Mouse (Mus musculus): ENCODE measurements at regions not wholly inside any gene's neighbourhood (a gene's known extent, or its start where the extent isn't known, plus 50 kb on each side); places are given as distances from the start of the nearest gene placed in this dataset.

DNA sequence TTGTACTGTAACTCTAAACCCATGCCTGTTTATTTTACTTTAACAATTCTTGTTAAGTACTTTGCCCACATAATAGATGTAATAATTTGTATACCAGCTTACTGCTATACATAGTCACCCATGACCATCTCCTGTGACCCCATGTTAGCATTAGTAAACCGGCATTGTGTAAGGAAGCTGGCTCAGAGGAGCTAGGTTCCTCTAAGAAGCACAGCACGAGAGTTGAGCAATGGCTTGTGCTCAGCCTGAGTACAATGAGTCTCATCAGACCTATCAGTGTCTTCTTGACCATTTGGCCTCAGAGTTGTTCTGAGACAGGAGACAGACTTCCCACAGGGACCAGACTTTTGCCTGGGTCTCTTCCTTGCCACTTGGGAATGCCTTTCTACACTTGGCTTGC, 279.6 kb downstream of the Maf start:
- in situ Hi-C loops (cut with MboI): no loop called here

- in situ Hi-C loops (cut with MboI): no loop called here
Observed at GRCm38 (mm10) chr8:115427490-115427889, 280.1 kb downstream of the Maf start.

DNA sequence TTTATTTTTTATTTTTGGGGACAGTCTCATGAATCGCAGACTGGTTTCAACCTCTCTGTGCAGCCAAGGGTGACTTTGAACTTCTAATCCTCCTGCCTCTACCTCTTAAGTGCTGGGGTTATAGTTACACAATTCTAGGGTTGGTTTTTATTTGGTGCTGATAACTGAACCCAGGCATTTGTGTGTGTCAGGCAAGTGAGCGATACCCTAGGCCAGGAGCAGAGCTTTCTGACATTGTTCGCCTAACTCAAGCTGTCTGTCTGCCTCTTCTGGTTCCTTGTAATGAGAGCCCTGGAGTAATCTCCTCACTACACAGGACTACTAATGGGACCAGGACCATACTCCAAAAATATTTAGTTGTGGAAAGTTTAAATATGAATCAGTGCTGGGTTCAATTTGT, 281.1 kb downstream of the Maf start:
- in situ Hi-C loops (cut with MboI): no loop called here

GRCm38 (mm10) chr8:115425360-115425759, 282.2 kb downstream of the Maf start:
- in situ Hi-C loops (cut with MboI): no loop called here

DNA sequence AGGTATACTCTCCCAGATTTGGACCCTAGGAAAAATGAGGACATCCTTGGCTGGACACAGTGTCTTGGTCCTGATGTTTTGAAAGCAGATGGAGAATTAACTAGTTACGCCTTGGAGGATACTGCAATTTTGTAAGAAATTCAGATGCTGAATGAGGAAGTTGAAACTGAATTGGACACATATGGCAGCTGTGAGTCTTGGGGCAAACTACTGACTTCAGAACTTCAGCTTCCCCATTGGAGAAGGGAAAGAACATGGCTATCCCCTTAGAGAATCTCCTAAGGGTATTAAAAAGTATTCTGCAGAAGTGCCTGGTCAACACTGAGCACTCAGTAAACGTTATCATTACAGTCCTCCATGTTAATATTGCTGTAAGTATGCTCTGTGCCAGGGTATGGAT, 283.9 kb downstream of the Maf start:
- in situ Hi-C loops (cut with MboI): loop anchor here (25.0 kb wide), 1 partner anchor 611 kb away; no protein-coding TSS in a partner anchor

DNA sequence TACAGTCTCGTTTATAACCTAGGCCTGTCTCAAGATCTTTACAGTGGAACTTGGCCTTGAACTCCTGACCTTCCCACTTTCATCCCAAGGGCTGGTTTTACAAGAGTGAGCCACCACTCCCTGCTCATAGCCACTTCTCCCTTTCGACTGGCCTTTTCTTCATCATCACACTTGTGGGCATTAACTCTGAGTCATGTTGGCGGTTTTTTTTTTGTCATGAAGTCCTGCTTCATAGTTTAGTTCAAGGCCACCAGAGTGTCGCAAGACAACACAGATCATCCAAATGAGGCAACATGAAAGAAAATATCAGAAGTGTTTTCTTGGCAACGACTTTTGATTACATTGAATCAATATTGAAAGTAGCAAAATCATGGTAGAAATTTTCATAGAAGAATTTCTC, 284.5 kb downstream of the Maf start:
- in situ Hi-C loops (cut with MboI): loop anchor here (25.0 kb wide), 1 partner anchor 611 kb away; no protein-coding TSS in a partner anchor

- in situ Hi-C loops (cut with MboI): loop anchor here (25.0 kb wide), 1 partner anchor 608 kb away; no protein-coding TSS in a partner anchor
Observed at GRCm38 (mm10) chr8:115420536-115420935, 287.1 kb downstream of the Maf start.

DNA sequence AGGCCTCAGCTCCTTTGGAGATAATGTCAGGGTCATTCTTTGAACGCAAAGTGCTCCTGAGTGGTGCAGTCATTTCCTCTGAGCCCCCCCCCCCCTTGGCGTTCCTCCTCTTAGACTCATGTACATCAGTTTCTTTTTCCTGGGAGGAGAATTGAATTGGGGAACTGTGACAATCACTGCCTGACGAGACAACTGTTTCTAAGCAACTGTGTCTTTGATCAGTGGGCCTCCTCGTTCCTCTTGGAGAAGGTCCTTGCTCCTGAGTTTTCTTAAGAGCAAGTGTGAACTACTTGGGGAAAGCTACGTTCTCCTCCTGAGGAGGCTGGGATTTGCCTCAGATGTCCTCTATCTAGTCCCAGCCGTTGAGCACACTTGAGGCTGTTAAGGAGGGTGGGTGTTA, 287.5 kb downstream of the Maf start:
- in situ Hi-C loops (cut with MboI): loop anchor here (25.0 kb wide), 1 partner anchor 608 kb away; no protein-coding TSS in a partner anchor

- in situ Hi-C loops (cut with MboI): loop anchor here (10.0 to 25.0 kb wide), 2 partner anchors 287 to 606 kb away; partner anchors contain the start of gene Maf
Observed at GRCm38 (mm10) chr8:115418056-115418455, 289.5 kb downstream of the Maf start.

DNA sequence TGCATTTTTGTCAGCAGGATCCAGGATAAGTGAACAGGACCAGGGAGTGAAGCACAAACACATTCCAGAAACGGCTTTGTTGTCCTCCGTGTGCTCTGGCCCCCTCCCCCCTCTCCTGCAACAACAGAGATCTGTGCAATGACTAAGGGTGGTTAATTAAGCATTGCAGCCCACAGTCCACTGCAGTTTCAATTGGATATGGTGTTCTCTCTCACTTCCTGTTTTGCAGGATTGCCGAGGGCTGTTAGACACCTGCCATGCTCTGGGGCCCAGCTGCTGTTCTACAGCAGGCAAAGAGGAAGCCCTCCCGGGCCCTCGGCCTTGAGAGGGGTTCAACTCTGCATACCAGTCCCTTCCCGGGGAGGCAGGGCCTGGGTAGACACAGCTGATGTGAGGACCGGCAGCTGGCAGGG, 293.5 kb downstream of the Maf start:
- in situ Hi-C loops (cut with MboI): loop anchor here (10.0 to 25.0 kb wide), 2 partner anchors 291 to 602 kb away; partner anchors contain the start of gene Maf

DNA sequence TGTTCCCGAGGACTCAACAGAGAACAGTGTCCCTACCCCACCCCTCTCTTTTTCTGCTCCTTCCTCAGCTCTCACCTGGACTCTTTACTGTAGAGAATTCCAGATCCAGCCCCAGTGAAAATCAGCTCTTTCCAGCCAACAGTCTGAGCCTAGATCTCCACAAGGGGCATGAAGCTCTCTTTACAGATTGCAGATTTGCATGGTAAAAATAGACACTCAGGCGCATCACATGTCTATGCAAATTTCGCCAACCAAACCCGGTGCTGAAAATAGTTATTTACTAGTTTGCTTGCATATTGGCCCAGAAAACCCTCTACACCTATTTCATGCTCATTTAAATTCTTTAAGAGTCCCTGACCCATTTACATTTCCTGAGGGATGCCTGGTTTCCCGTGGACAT, 295.8 kb downstream of the Maf start:
- in situ Hi-C loops (cut with MboI): loop anchor here (10.0 to 25.0 kb wide), 2 partner anchors 293 to 599 kb away; partner anchors contain the start of gene Maf

- in situ Hi-C loops (cut with MboI): loop anchor here (10.0 to 25.0 kb wide), 2 partner anchors 294 to 599 kb away; partner anchors contain the start of gene Maf
Observed at GRCm38 (mm10) chr8:115411061-115411460, 296.5 kb downstream of the Maf start.

DNA sequence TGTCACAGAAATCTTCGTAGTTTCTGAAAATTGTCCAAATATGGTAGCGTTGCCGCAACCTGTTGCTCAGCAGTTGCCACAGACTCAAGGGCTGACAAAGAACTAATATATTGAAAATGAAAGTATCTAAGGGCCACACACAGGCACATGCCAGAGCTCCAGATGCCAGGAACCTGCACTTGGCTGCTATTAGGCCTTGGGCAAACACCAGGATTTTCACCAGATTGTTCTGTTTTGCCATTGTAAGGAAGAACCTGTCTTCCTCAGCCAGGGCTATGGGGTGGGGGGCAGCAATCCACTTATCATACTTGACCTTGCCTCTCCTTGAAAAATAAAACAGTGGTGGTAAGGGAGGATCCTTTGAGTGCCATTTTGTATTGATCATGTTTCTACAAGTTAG, 297.4 kb downstream of the Maf start:
- in situ Hi-C loops (cut with MboI): loop anchor here (10.0 to 25.0 kb wide), 2 partner anchors 295 to 598 kb away; partner anchors contain the start of gene Maf

- in situ Hi-C loops (cut with MboI): loop anchor here (25.0 kb wide), 1 partner anchor 595 kb away; no protein-coding TSS in a partner anchor
Observed at GRCm38 (mm10) chr8:115407535-115407934, 300.1 kb downstream of the Maf start.

DNA sequence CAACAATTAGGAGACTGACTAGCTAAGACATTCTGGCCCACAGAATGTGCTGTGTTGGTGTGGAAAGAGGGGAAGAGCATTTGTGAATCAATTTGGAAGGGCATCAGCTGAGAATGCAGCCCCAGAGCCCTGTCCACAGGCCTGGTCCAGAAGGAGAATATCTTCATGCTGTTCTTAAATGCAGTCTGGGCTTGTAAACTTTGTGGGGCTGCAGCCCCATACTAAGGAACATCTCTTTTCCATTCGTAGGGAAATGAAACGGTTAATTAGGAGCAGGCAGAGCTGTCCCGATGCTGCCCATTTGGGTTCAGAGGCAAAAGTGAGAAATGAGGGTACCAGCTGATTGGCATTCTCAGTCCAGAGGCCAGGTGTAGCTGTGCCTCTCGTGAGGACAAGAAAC, 304.0 kb downstream of the Maf start:
- in situ Hi-C loops (cut with MboI): loop anchor here (25.0 kb wide), 1 partner anchor 591 kb away; no protein-coding TSS in a partner anchor

- in situ Hi-C loops (cut with MboI): loop anchor here (25.0 kb wide), 1 partner anchor 590 kb away; no protein-coding TSS in a partner anchor
Observed at GRCm38 (mm10) chr8:115402471-115403197, 305.0 kb downstream of the Maf start.

All from mature B cell (primary cell).